Mouse (Mus musculus) MEL-GATA-1-ER (cell line): ENCODE results near the gene Napsa.

ENCODE experiments used
- DNase-seq: peaks from one replicate; pipeline ENCODE4 v3.0.0-alpha.2; 2012; ENCODE audit warnings: low read depth; ENCODE audit errors: extremely low read depth

Napsa gene

DNA sequence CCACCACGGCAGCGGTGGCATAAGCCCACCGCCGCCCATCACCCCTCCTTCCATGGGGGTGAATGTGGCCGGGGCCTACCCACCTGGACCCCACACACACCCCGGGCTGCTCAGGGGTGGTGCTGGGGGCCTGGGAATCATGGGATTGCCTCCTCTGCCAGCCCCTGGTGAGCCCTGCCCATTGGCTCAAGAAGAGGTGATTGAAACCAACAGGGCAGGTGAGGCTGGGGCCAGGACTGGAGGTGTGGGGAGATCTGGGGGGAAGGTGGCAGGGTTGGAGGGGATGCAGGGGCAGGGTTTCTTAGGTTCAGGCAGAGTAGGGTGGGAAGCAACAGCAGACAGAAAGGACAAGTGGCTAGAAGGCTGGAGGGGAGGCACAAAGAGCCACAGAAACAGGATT lies 23.9 kb downstream of the Napsa start:
- no peak for DNase-seq

DNA sequence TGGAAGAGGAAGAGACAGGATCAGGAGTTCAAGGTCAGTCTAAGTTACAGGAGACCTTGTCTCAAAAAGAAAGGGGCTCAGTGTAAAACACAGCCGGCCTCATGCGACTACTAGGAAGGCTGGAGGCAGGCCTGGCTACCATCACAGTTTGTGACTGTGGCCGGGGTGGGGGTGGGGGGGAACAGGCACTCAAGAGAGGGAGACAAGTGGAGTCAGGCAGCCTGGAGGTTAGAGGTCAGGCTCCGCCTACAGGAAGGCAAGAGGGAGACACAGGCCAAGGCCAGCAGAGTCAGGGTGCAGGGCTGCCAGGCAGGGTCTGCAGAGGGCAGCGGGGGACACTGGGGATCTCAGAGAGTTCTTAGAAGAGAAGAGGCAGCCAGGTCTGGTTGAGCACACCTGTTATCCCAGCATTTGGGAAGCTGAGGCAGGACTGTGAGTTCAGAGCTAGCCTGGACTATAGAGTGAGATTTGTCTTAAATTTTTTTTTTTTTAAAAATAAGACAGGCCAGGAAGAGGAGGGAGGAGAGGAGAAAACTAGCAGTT lies 24.9 kb downstream of the Napsa start:
- no peak for DNase-seq

- no peak for DNase-seq
Observed at GRCm38 (mm10) chr7:44597666-44598065, 25.5 kb downstream of the Napsa start.

- DNase-seq = no peak
Observed at GRCm38 (mm10) chr7:44598336-44598735, 26.2 kb downstream of the Napsa start.

DNA sequence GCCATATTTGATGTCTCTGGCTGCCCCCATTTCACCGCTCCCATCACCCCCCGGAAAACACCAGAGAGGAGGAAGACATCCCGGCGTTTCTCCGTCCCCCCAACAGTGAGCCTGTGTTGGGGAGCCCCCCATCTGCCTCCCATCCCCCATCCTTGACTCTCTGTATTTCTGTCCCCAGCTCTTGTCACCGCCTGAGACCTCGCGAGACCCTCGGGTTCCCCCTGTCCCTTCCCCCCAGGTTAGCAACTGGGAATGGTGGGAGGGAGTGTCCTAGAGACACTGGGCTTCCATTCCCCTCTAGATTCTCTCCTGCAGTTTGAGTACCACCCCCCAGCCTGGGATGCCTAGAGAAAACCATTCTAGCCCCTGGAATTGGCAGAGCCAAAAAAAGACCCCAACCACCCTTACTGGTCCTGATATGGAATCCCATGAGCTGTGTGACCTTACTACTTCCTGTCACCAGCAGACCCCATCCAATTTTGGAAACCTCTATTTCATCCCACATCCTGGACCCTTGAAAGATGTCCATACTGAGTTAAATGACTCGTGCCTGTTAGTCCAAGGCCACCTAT lies 28.6 kb downstream of the Napsa start:
- DNase-seq = no peak

- DNase-seq = no peak
Observed at GRCm38 (mm10) chr7:44601646-44602045, 29.5 kb downstream of the Napsa start.

- no peak for DNase-seq
Observed at GRCm38 (mm10) chr7:44602443-44602842, 30.3 kb downstream of the Napsa start.

GRCm38 (mm10) chr7:44603186-44603855 lies 31.1 kb downstream of the Napsa start:
- DNase-seq = no peak

- no peak for DNase-seq
Observed at GRCm38 (mm10) chr7:44604139-44604606, 32.0 kb downstream of the Napsa start.

DNA sequence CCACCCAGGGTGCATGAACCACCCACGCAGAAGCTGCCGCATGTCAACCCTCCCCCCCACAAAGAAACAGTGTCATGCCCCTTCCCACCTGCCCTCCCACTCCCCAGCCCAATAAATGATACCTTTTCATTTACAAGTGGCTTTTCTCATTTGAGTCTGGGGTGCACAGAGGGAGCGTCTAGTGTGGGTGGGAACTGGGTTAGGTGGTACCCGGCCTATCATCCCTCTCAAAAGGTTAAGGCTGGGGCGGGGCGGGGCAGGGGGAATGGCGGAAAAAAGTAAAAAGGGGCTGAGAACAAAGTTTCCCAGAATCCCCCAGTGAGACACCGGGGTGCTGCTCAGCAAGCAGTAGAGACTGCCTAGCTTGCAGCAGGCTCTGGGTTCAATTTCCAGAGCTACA lies 32.4 kb downstream of the Napsa start:
- no peak for DNase-seq

DNA sequence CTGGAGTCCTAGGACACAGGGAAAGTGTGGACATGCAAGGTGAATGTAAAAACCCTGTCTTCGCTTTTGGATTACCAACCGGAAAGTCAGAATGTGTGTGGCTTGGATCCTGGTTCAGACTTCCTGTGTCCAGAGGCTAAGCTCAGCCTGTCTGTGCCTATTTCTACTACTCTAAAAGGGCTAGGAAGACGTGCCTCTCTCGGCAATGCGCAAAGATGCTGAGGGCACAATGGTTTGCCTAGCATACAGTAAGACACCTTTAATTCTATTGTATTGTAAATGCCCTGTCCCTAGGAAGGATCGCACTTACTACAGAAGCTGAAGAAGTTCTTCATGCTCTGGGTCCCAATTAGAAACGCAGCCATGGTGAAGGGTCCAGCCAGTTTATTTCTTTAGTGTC lies 33.3 kb downstream of the Napsa start:
- DNase-seq = no peak

GRCm38 (mm10) chr7:44606171-44606901 lies 34.2 kb downstream of the Napsa start:
- no peak for DNase-seq

DNA sequence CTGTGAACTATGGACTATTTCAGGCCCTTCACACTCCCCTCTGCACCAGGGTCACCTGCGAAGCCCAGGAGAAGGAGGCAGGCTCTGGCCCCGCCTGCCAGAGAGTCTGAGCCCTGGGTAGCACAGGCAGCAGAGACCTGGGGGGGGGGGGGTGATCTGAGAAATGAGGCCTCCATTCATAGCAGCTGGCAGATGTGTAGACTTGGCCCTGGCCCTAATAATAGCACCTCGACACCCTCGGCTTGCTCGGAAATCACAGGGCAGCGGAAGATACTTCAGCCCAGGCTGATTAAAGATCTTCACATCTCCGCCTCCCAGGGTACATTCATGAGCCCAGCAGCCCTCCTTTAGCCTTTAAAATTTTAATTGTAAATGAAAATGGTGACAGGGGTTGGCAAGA lies 40.0 kb downstream of the Napsa start:
- DNase-seq = no peak

DNA sequence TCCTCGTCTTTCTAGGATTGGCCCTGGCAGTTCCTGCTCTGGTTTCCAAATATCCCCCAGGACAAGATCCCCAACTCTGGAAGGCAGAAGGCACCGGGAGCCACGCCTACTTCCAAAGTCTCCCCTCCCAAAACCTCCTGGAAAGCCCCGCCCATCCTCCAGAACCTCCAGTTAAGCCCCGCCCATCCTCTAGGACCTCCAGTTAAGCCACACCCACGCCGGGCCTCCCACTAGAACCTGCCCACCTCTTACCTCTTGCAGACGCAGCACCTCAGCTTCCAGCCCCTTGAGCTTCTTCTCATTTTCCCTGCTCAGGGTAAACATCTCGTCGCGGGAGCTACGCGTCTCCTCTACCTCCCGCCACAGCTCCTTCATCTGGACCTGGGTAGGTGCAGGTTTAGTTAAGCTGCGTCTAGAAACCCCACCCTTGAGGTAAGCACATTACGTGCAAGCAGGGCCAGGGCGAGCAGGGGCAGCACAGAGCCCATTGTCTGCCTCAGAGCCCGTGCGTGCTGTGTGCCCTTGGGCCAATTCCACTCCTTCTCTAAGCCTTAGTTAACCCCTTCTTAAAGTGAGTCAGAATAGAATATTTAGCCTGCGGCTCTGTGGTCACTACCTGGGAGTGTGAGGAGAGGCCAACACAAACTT lies 42.0 kb downstream of the Napsa start:
- DNase-seq = no peak

DNA sequence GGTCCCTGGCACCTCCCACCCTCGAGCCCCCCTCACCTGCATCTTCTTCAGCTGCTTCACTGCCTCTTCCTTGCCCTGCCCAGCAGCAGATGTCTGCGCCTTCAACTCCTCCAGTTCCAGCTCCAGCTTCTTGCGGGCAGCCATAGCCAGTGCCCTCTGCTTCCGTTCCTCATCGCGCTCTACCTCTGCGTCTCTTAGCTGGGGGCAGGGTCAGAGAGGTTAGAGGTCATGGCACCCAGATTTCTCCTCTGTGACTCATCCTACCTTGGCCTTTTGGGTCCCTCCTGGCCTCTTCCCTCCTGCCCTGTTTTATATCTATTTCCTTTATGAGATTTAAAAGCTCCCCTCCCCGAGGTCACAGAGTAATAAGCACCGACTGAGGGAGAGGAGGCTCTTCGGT lies 43.1 kb downstream of the Napsa start:
- no peak for DNase-seq

- no peak for DNase-seq
Observed at GRCm38 (mm10) chr7:44615987-44616386, 43.8 kb downstream of the Napsa start.

DNA sequence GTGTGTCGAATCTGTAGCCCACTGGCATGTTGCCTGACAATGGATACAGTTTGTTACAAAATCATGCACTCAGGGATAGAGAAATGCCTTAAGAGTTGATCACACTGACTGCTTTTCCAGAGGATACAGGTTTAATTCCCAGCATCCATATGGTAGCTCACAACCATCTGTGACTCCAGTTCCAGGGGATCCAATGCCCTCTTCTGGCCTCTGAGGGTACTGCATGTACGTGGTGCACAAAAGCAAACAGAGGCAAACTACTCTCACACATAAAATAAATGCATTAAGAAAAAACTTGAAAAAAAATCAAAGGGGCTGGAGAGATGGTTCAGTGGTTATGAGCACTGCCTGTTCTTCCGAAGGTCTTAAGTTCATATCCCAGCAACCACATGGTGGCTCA lies 44.9 kb downstream of the Napsa start:
- no peak for DNase-seq

GRCm38 (mm10) chr7:44623714-44624542 lies 51.7 kb downstream of the Napsa start:
- peak; percentile 36 for DNase-seq

GRCm38 (mm10) chr7:44624543-44624826 lies 52.3 kb downstream of the Napsa start:
- DNase-seq = no peak

- DNase-seq = no peak
Observed at GRCm38 (mm10) chr7:44624828-44625227, 52.6 kb downstream of the Napsa start.
